Mouse (Mus musculus) midbrain, postnatal 0 days (tissue): ENCODE results near the gene Pitpnc1. TPM values are rescaled to one million over a fixed set of nuclear protein-coding genes. Genes with fewer than 3 reads are reported as not detected.
"Not testable (repeated sequence)": the region's sequence is repeated elsewhere in the genome, so short reads cannot be mapped to it uniquely, and the experiment has no call there.

ENCODE experiments used
- ATAC-seq: fragments of 200-750 bp; cut with Nextera tagmentation; 2 replicates; pipeline ENCODE4 v1.8.0; 2017; ENCODE audit warnings: moderate number of reproducible peaks, mild to moderate bottlenecking, moderate TSS enrichment, moderate library complexity; ENCODE audit not compliant: low FRiP score
- DNase-seq: peaks from one replicate; pipeline ENCODE4 v3.0.0-alpha.2; 2015; ENCODE audit warnings: low spot score
- H3K27ac ChIP-seq: fragments of 300-500 bp; sonication (generic); 2 replicates; pipeline ENCODE4 v1.5.1; 2014; ENCODE audit warnings: low read depth, mild to moderate bottlenecking, low read length, mixed read lengths
- H3K27me3 ChIP-seq: fragments of 300-500 bp; sonication (generic); 2 replicates; pipeline ENCODE4 v1.6.1; 2014; ENCODE audit warnings: low read length, control low read depth, mixed read lengths; ENCODE audit not compliant: insufficient read depth
- H3K36me3 ChIP-seq: fragments of 300-500 bp; sonication (generic); 2 replicates; pipeline ENCODE4 v1.6.1; 2014; ENCODE audit warnings: low read length, control low read depth, mixed read lengths; ENCODE audit not compliant: insufficient read depth
- H3K4me1 ChIP-seq: fragments of 300-500 bp; sonication (generic); 2 replicates; pipeline ENCODE4 v1.6.1; 2014; ENCODE audit warnings: mild to moderate bottlenecking, control low read depth, antibody characterized with exemption, low read length, mixed read lengths; ENCODE audit not compliant: insufficient read depth
- H3K4me2 ChIP-seq: fragments of 300-500 bp; sonication (generic); 2 replicates; pipeline ENCODE4 v1.6.1; 2014; ENCODE audit warnings: low read depth, mild to moderate bottlenecking, low read length, mixed read lengths; ENCODE audit not compliant: poor library complexity, severe bottlenecking
- H3K4me3 ChIP-seq: fragments of 300-500 bp; sonication (generic); 2 replicates; pipeline ENCODE4 v1.5.1; 2014; ENCODE audit warnings: low read depth, mild to moderate bottlenecking, low read length, moderate library complexity
- H3K9ac ChIP-seq: fragments of 300-500 bp; sonication (generic); replicated peaks from 2 replicates; pipeline ENCODE4 v1.6.1; 2014; ENCODE audit warnings: mild to moderate bottlenecking, low read length, moderate library complexity, mixed read lengths; ENCODE audit not compliant: poor library complexity, severe bottlenecking
- H3K9me3 ChIP-seq: fragments of 300-500 bp; sonication (generic); 2 replicates; pipeline ENCODE4 v1.6.1; 2016; ENCODE audit warnings: low read length, control low read depth
- CTCF ChIP-seq: IDR thresholded peaks from 2 replicates; pipeline ENCODE4 v1.5.1; 2016; ENCODE audit warnings: antibody characterized with exemption, mild to moderate bottlenecking
- WGBS: fragments of 180-500 bp; shearing (Covaris S2); extraction: QIAGEN DNeasy Blood & Tissue Kit; methylation state at CpG from one replicate; pipeline ENCODE4 v1.1.7; 2014; 5-methylcytosine and 5-hydroxymethylcytosine counted together
- polyA plus RNA-seq: library from polyadenylated mRNA; unstranded; fragments of >200 nt; fragmentation: Nextera tagmentation; extraction: Ambion mirVana; gene quantifications from 2 replicates; pipeline ENCODE4 v1.2.1, GENCODE M21; 2015
- total RNA-seq: library from RNA; depleted of rRNA; stranded (reverse); fragments of >200 nt; gene quantifications from 2 replicates; pipeline ENCODE4 v1.2.3, GENCODE M21; 2014

The Pitpnc1 gene
- total and polyA plus RNA-seq, 2 experiments from 2014 or later = 54.0 to 56.5 TPM

- Histone ChIP-seq H3K36me3 (no peaks in the 10 kb centered on the region), H3K27me3 (no peaks in the 10 kb centered on the region), H3K9me3 (no peaks in the 10 kb centered on the region), H3K27ac (no peak overlapping the region), H3K4me2 (peak overlapping the region; percentile 36), H3K4me1 (0 out of 2 replicates have a peak, but pooled peaks cover 6% of the 10 kb centered on the region), H3K4me3 (no peak overlapping the region), H3K9ac (no peak overlapping the region)
- WGBS = 5% methylated on average over 18 of the region's 18 CpGs
- no peak for TF ChIP-seq CTCF
- ATAC-seq (no peak), DNase-seq (no peak)
Measured at GRCm38 (mm10) chr11:107510362-107511269, 40.1 kb upstream of the Pitpnc1 start.

DNA sequence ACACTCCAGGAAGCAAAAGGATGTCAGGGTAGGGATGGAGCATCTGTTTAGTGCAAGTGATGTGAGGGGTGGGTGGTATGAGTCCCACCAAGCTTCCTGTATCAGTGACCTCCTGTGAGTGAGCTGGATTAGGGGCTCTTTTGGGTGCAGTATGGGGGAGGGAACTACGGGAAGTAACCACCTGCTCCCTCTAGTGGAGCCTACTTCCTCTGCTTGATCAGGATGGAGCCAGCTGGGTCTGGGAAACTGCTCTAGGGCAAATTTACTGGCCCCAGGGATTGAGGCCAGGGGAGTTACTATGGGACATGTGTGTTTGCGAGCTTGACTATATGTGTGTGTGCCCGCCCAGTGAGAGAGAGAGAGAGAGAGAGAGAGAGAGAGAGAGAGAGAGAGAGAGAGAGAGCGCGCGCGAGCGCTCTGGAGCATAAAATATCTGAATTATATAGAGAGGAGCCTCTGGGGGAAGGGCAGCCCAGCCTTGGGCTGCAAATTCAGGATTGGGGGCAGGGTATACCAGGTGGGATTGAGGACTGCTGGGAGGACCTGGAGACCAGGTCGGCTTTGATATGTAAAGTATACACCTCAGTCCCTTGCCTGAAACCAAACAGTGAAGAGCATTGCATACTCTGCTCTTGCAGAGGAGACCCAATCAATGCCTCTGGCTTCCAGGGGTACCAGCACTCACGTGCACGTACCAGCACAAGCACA lies 39.3 kb upstream of the Pitpnc1 start:
- 0 out of 2 replicates have a peak, but pooled peaks cover 6% of the 10 kb centered on the region for H3K4me1 ChIP-seq
- no peak overlapping the region for H3K4me3 ChIP-seq
- no peak overlapping the region for H3K4me2 ChIP-seq
- no peaks in the 10 kb centered on the region for H3K36me3 ChIP-seq
- no peak overlapping the region for H3K27ac ChIP-seq
- peak; percentile 49 for DNase-seq
- peak; percentile 65 for TF ChIP-seq CTCF
- no peaks in the 10 kb centered on the region for H3K27me3 ChIP-seq
- 16% methylated on average over 11 of the region's 11 CpGs for WGBS
- 0 out of 2 replicates have a peak, but pooled peaks have one; percentile 16 for ATAC-seq
- H3K9me3 ChIP-seq = no peaks in the 10 kb centered on the region
- no peak overlapping the region for H3K9ac ChIP-seq

GRCm38 (mm10) chr11:107506260-107506659 lies 35.8 kb upstream of the Pitpnc1 start:
- no peak overlapping the region for H3K9ac ChIP-seq
- H3K4me3 ChIP-seq = no peak overlapping the region
- no peaks in the 10 kb centered on the region for H3K36me3 ChIP-seq
- ATAC-seq (no peak), DNase-seq (peak; percentile 9)
- TF ChIP-seq CTCF = peak; percentile 62
- H3K27ac ChIP-seq = no peak overlapping the region
- WGBS = 59% methylated on average over 1 of the region's 1 CpGs
- no peaks in the 10 kb centered on the region for H3K27me3 ChIP-seq
- H3K4me2 ChIP-seq = no peak overlapping the region
- no peaks in the 10 kb centered on the region for H3K9me3 ChIP-seq
- H3K4me1 ChIP-seq = 0 out of 2 replicates have a peak, but pooled peaks cover 6% of the 10 kb centered on the region

DNA sequence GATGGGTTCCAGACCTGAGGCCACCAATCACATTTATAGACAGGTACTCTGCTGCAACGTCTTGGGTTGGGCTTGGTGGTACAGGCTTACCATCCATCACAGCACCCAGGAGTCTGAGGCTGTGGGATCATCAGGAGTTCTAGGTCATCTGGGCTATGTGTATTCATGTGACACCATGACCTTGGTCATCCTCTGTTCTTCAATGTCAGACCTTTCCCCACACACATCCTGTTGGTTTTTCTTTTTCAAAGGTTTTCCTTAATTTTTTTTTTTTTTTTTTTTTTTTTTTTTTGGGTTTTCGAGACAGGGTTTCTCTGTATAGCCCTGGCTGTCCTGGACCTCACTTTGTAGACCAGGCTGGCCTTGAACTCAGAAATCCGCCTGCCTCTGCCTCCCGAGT lies 33.9 kb upstream of the Pitpnc1 start:
- ATAC-seq, H3K4me2 ChIP-seq, H3K27ac ChIP-seq, H3K27me3 ChIP-seq, H3K4me1 ChIP-seq, H3K9me3 ChIP-seq, H3K9ac ChIP-seq, H3K36me3 ChIP-seq, DNase-seq, H3K4me3 ChIP-seq: not testable (repeated sequence)
- WGBS = 92% methylated on average over 3 of the region's 4 CpGs

- Histone ChIP-seq H3K9me3 (no peaks in the 10 kb centered on the region), H3K4me3 (no peak overlapping the region), H3K4me2 (no peak overlapping the region), H3K27ac (no peak overlapping the region), H3K4me1 (no peaks in the 10 kb centered on the region), H3K9ac (no peak overlapping the region), H3K36me3 (peaks cover 5% of the 10 kb centered on the region), H3K27me3 (no peaks in the 10 kb centered on the region)
- WGBS = 89% methylated on average over 8 of the region's 8 CpGs
- no peak for DNase-seq
- no peak for ATAC-seq
- TF ChIP-seq CTCF = no peak
Measured at GRCm38 (mm10) chr11:107502801-107503200, 32.3 kb upstream of the Pitpnc1 start.

- H3K4me1 ChIP-seq = peaks cover 11% of the 10 kb centered on the region; the same call in 1 of the 2 replicates
- DNase-seq (no peak), ATAC-seq (no peak)
- no peak overlapping the region for H3K4me2 ChIP-seq
- no peak overlapping the region for H3K27ac ChIP-seq
- H3K9me3 ChIP-seq = no peaks in the 10 kb centered on the region
- no peaks in the 10 kb centered on the region for H3K27me3 ChIP-seq
- H3K9ac ChIP-seq = no peak overlapping the region
- 93% methylated on average over 3 of the region's 3 CpGs for WGBS
- H3K36me3 ChIP-seq = peaks cover 25% of the 10 kb centered on the region
- no peak for TF ChIP-seq CTCF
- no peak overlapping the region for H3K4me3 ChIP-seq
Measured at GRCm38 (mm10) chr11:107484341-107484740, 13.8 kb upstream of the Pitpnc1 start.
